Mouse (Mus musculus) heart, adult 8-10 months (tissue): ENCODE results near the gene Ttc4. TPM values are rescaled to one million over a fixed set of nuclear protein-coding genes. Genes with fewer than 3 reads are reported as not detected.

ENCODE experiments used
- DNase-seq: peaks from one replicate; pipeline ENCODE4 v3.0.0; 2022; ENCODE audit warnings: low spot score
- total RNA-seq, 4 experiments: library from RNA; stranded (reverse); gene quantifications; 2 replicates each; pipeline ENCODE4 v1.2.4; 2022

The Ttc4 gene
- total RNA-seq, 4 experiments from 2014 or later: 17.1 to 20.9 (median 19.0) TPM

GRCm38 (mm10) chr4:106614180-106614797, 64.5 kb downstream of the Ttc4 start:
- peak; percentile 20 for DNase-seq

GRCm38 (mm10) chr4:106613560-106613959, 65.2 kb downstream of the Ttc4 start:
- DNase-seq: no peak

GRCm38 (mm10) chr4:106613105-106613504, 65.6 kb downstream of the Ttc4 start:
- no peak for DNase-seq

Other genes starting within 250 kb of the Ttc4 start
- gene Pcsk9, start 214.6 kb downstream of the Ttc4 start, total RNA-seq: not detected
- gene Bsnd, start 186.7 kb downstream of the Ttc4 start, total RNA-seq: not detected
- 1 to 10 TPM; 1.7 to 2.0 (median 1.8) TPM for gene Dhcr24, start 117.9 kb downstream of the Ttc4 start, total RNA-seq
- not detected for gene Lexm, start 61.7 kb downstream of the Ttc4 start, total RNA-seq
- under 1 TPM in 2 of 4 experiments, not detected in 2; 0.11 to 0.16 TPM for gene Ttc22, start 56.5 kb downstream of the Ttc4 start, total RNA-seq
- gene Pars2, start 27.9 kb downstream of the Ttc4 start, total RNA-seq: 1 to 10 TPM; 3.9 to 5.7 (median 5.3) TPM
- 1 to 10 TPM in 1 of 4 experiments, under 1 TPM in 3; 0.25 to 1.7 (median 0.40) TPM for gene Mroh7, start 52.0 kb upstream of the Ttc4 start, total RNA-seq
- gene Fam151a, start 54.9 kb upstream of the Ttc4 start, total RNA-seq: under 1 TPM; 0.14 to 0.47 (median 0.19) TPM
- 10 to 100 TPM; 26.2 to 44.3 (median 36.4) TPM for gene Acot11, start 126.1 kb upstream of the Ttc4 start, total RNA-seq
- 10 to 100 TPM; 34.2 to 42.5 (median 36.2) TPM for gene Ssbp3, start 231.8 kb upstream of the Ttc4 start, total RNA-seq